Mouse (Mus musculus): ENCODE measurements around the gene Serpinb1b.

- peak; percentile 18; the same call in 1 of the 2 replicates for TF ChIP-seq CTCF (IDR thresholded peaks at IDR 0.05; ENCODE audit: insufficient read depth, low read length)
- no peak for TF ChIP-seq POLR2A (IDR thresholded peaks at IDR 0.05; ENCODE audit: borderline replicate concordance, extremely low read depth, low read depth, low read length)
Measured at GRCm38 (mm10) chr13:33079391-33079790, 1.0 kb downstream of the Serpinb1b start.
